Mouse (Mus musculus): ENCODE measurements around the gene Col1a2. TPM values are rescaled to one million over a fixed set of nuclear protein-coding genes. Genes with fewer than 3 reads are reported as not detected.

Gene Col1a2
- polyA plus RNA-seq (2015; fragmentation: Nextera tagmentation; extraction: Ambion mirVana) = 2,665 and 3,005 TPM in 2 replicates

DNA sequence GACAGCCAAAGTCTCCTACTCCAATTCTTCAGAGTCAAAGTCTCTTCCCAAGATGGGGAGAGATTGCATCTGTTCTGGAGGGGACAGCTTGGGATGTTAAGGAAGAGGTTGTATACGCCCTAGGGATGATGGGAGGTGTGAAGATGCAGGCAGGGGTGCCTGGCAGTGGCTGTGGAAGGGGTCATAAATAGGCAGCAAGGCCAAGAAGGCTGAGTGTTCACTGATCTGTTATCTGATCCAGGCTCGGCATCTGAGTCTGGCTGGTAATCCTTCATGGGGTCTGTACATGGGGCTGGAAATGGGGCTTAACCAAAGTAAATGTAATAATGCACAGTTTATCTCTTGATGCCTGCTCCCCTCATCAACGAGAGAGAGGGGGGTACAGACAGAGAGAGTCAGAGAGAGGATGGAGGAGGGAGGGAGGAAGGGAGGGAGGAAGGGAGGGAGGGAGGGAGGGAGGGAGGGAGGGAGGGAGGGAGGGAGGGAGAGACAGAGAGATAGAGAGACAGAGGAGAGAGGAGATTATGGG lies at the start of gene Col1a2:
TSS of gene Col1a2 (plus strand) at position 212 of the 529 bp plus-strand sequence.
- WGBS = 13% methylated on average over 2 of the region's 3 CpGs
- H3K4me2 ChIP-seq = peak within 1 kb of the TSS; percentile 72
- H3K36me3 ChIP-seq = peaks cover under 1% of the 10 kb centered on the region; the same call in 1 of the 2 replicates

DNA sequence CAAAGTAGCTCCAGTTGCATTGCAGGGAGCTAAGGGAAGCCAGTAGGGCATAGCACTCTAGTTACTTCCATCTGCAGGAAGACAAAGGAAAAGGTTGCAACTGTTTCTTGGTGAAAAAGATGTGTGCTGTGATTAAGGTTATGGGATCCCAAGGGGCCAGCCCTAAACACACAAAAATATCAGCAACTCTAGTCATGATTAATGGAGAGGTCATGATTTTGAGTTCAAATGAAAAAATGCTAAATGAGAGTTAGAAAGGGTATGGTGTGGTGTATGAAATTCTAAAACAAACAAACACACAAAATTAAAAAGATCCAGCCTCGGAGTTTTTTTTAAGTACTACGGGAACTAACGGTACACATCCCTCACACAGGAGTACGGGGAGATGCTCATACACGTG lies 49.1 kb upstream of the Col1a2 start:
- no peak overlapping the region for H3K9ac ChIP-seq
- WGBS = 54% methylated on average over 5 of the region's 5 CpGs

More for the DNA sequence above, at the start of gene Col1a2:
- H3K27ac ChIP-seq = peak within 1 kb of the TSS; percentile 91
- H3K27me3 ChIP-seq = no peaks in the 10 kb centered on the region
- H3K9me3 ChIP-seq = no peaks in the 10 kb centered on the region
- peak; percentile 2; the same call in 1 of the 2 replicates for ATAC-seq (ENCODE audit: insufficient number of reproducible peaks, low FRiP score, low TSS enrichment, low read depth)
- H3K9ac ChIP-seq = peak within 1 kb of the TSS; percentile 73
- H3K4me3 ChIP-seq = peak within 1 kb of the TSS; percentile 55
- H3K4me1 ChIP-seq = peaks cover 8% of the 10 kb centered on the region

DNA sequence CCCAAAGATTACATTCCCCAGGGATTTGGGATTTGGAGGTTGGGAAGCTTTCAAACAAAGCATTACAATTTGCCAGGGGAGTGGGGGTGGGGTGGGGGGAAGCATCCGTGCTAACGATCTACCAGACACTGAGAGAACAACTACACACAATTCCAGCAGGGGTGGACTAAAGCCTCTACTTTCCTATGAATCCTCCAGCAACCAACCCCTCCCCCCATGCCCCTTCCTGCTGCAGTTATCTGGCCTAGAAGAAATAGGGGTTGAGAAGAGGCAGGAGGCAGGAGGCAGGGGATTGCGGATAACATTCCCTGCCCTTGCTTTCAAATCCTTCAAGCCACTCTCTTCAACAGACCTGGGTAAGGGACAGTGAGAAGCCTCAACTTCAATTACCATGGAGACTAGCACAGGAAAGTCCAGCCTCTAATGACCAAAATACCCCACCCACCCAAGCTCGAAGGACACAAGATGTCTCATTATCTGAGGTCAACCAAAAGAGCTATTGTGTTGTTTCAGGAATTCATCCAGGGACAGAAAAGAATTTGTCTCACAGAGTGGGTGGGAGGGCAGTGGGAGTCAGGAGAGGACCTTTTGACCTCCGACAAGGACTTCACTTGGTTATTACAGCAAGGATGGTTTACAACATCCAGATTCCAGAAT lies 48.5 kb upstream of the Col1a2 start:
- Histone ChIP-seq H3K4me1 (peaks cover 24% of the 10 kb centered on the region), H3K36me3 (no peaks in the 10 kb centered on the region), H3K4me3 (no peak overlapping the region), H3K4me2 (no peak overlapping the region; the same call in 1 of the 2 replicates), H3K27me3 (no peaks in the 10 kb centered on the region), H3K9ac (no peak overlapping the region), H3K9me3 (no peaks in the 10 kb centered on the region), H3K27ac (peak overlapping the region; percentile 94)
- WGBS = 34% methylated on average over 5 of the region's 5 CpGs
- no peak for ATAC-seq (ENCODE audit: insufficient number of reproducible peaks, low FRiP score, low TSS enrichment, low read depth)

More for the DNA sequence above, 49.1 kb upstream of the Col1a2 start:
- peaks cover 24% of the 10 kb centered on the region for H3K4me1 ChIP-seq
- no peak overlapping the region for H3K4me2 ChIP-seq
- no peak overlapping the region for H3K4me3 ChIP-seq
- no peaks in the 10 kb centered on the region for H3K9me3 ChIP-seq
- no peaks in the 10 kb centered on the region for H3K36me3 ChIP-seq
- no peak for ATAC-seq (ENCODE audit: insufficient number of reproducible peaks, low FRiP score, low TSS enrichment, low read depth)
- no peaks in the 10 kb centered on the region for H3K27me3 ChIP-seq
- peak overlapping the region; percentile 94 for H3K27ac ChIP-seq

DNA sequence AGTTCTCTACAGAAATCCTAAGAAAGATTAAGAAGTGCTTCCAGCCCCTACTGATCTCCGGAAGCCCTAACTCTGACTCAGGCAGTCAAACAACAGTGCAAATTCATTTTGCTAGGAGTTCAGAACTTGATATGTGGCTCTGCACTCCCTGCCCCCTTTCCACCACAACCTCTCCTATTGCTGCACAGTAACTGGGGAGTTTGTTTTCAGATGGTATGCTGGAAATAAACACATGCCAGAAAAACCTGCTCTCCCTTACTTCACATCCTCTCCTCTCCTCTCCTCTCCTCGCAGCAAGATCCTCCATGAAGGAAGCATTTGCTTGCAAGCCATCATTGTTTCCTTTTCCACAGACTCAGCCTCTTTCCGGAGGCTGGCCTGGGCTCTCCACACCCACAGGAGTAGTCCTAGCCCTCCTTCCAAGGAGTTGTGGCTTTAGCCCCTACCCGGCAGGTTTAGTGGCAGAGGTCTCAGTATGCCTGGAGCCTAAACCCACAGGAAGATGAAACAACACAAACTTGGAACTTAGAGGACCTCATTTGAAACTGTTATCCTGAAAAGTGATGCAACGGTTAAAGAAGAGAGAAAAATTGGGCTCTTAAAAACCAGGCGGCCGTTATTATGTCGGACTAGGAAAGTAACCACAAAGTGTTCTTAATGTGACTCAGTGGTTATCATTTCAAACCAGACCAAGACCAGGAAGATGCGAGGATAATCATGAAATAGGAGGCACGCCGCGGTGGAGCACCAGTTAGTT lies 47.7 kb upstream of the Col1a2 start:
- H3K27me3 ChIP-seq = no peaks in the 10 kb centered on the region
- H3K4me1 ChIP-seq = peaks cover 24% of the 10 kb centered on the region
- peak overlapping the region; percentile 94 for H3K27ac ChIP-seq
- peak; percentile 56; the same call in 1 of the 2 replicates for ATAC-seq (ENCODE audit: insufficient number of reproducible peaks, low FRiP score, low TSS enrichment, low read depth)
- peak overlapping the region; percentile 8 for H3K4me3 ChIP-seq
- peak overlapping the region; percentile 40 for H3K4me2 ChIP-seq
- no peaks in the 10 kb centered on the region for H3K9me3 ChIP-seq
- no peaks in the 10 kb centered on the region for H3K36me3 ChIP-seq
- H3K9ac ChIP-seq = no peak overlapping the region
- WGBS = 25% methylated on average over 12 of the region's 12 CpGs

DNA sequence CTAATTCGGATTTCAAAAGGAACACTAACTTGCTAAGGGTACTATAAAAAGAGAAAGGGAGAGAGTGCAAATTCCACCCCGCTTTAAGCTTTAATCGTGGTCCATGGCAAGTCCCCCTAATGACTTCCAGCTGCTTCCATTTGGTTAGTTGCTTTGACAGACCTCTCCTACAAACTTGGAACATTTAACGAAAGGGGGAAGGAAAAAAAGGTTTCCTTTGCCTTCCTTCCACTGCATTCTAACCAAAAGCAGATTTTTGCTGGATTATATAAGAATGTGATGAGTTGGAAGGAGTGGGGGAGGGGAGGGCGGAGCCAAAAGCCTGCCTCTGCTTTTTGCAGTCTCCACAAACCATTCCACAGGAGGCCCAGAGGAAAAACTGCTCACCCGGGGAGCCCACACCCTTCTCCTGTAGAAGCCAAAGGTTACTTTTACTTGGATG lies 47.0 kb upstream of the Col1a2 start:
- no peaks in the 10 kb centered on the region for H3K9me3 ChIP-seq
- peaks cover 24% of the 10 kb centered on the region for H3K4me1 ChIP-seq
- peak overlapping the region; percentile 40 for H3K4me2 ChIP-seq
- no peaks in the 10 kb centered on the region for H3K27me3 ChIP-seq
- WGBS = 14% methylated on average over 6 of the region's 6 CpGs
- H3K9ac ChIP-seq = no peak overlapping the region
- H3K4me3 ChIP-seq = peak overlapping the region; percentile 8; the same call in 1 of the 2 replicates
- H3K36me3 ChIP-seq = no peaks in the 10 kb centered on the region
- peak; percentile 93 for ATAC-seq (ENCODE audit: insufficient number of reproducible peaks, low FRiP score, low TSS enrichment, low read depth)
- H3K27ac ChIP-seq = peak overlapping the region; percentile 94

DNA sequence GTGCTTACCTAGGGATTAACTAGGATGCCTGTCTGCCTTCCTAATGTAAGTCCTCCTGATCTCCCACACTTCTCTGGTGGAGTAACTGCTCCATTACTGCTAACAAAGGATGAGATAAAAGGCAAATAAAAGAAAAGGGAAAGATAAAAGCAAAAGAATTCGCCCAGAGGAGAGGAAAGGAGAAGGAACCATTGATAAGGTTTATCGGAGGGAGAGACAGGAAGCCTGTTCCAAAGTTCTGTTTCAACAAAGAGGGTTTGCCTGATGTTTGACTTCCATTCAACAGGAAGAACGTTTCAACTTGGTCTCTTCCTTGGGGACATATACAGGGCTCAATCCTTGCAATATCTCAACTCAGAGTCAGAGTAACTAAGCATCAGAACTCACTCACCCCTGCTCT lies 39.3 kb upstream of the Col1a2 start:
- WGBS = 57% methylated on average over 3 of the region's 3 CpGs
- H3K4me3 ChIP-seq = no peak overlapping the region
- 0 out of 2 replicates have a peak, but pooled peaks cover 2% of the 10 kb centered on the region for H3K4me1 ChIP-seq
- H3K9me3 ChIP-seq = no peaks in the 10 kb centered on the region
- no peak for ATAC-seq (ENCODE audit: insufficient number of reproducible peaks, low FRiP score, low TSS enrichment, low read depth)
- H3K36me3 ChIP-seq = no peaks in the 10 kb centered on the region
- no peak overlapping the region for H3K9ac ChIP-seq
- no peak overlapping the region for H3K4me2 ChIP-seq
- no peaks in the 10 kb centered on the region for H3K27me3 ChIP-seq
- H3K27ac ChIP-seq = peak overlapping the region; percentile 57

DNA sequence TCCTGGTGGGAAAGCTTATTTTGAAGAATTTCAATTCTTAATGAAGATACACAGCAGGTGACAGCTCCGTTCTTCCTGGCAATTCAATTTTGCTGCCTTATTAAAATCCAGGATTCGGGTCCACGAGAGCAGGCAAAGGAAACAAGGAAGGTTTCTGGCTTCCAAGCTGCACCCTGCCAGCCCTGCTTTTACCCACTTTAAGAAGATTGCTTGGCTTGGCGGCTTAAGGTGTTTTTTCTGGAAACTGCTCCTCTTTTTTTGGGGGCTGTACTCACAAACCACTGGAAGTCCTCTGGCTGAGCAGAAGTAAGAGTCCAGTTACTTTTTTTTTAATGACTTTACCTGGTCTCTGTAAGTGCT lies 21.1 kb upstream of the Col1a2 start:
- WGBS = 25% methylated on average over 4 of the region's 4 CpGs
- H3K36me3 ChIP-seq = no peaks in the 10 kb centered on the region
- no peaks in the 10 kb centered on the region for H3K9me3 ChIP-seq
- peak overlapping the region; percentile 7; the same call in 1 of the 2 replicates for H3K4me3 ChIP-seq
- ATAC-seq (ENCODE audit: insufficient number of reproducible peaks, low FRiP score, low TSS enrichment, low read depth) = no peak; the same call in none of the 2 replicates
- H3K4me2 ChIP-seq = peak overlapping the region; percentile 33
- H3K27ac ChIP-seq = peak overlapping the region; percentile 93
- no peaks in the 10 kb centered on the region for H3K27me3 ChIP-seq
- peaks cover 30% of the 10 kb centered on the region for H3K4me1 ChIP-seq
- H3K9ac ChIP-seq = no peak overlapping the region

DNA sequence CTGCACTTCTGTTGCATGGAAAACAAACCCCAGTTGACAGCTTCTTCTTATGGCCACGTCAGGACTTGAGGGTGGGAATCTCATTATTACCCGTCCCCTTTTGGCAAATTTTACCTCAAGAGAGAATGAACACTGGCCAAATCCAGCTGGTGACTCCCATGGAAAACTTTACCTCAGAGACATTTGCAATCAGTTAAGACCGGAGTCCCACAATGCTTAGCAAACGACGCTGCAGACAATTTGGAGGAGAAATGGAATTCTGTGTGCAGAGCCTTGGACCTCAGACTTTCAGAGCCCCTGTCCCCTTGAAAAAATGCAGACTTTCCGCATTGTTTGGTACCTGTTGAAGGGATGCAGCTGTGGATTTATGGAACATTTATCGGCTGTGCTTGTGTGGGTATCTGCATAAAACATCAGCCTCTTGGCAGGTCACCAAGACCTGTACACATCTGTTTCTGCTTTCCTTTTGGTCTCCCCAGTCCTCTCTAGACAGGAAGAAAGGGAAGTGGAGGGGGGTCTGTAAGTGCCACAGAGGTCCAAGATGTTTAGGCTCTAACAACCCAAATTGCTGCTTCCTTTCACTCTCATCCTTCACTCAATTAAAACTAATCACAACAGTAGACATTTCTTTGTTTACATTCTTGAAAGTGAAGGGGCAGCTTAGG lies 20.5 kb upstream of the Col1a2 start:
- Histone ChIP-seq H3K4me2 (peak overlapping the region; percentile 33), H3K27me3 (no peaks in the 10 kb centered on the region), H3K4me3 (peak overlapping the region; percentile 7; the same call in 1 of the 2 replicates), H3K27ac (peak overlapping the region; percentile 93), H3K9me3 (no peaks in the 10 kb centered on the region), H3K9ac (no peak overlapping the region), H3K4me1 (peaks cover 35% of the 10 kb centered on the region), H3K36me3 (no peaks in the 10 kb centered on the region)
- 7% methylated on average over 7 of the region's 7 CpGs for WGBS
- peak; percentile 82 for ATAC-seq (ENCODE audit: insufficient number of reproducible peaks, low FRiP score, low TSS enrichment, low read depth)

DNA sequence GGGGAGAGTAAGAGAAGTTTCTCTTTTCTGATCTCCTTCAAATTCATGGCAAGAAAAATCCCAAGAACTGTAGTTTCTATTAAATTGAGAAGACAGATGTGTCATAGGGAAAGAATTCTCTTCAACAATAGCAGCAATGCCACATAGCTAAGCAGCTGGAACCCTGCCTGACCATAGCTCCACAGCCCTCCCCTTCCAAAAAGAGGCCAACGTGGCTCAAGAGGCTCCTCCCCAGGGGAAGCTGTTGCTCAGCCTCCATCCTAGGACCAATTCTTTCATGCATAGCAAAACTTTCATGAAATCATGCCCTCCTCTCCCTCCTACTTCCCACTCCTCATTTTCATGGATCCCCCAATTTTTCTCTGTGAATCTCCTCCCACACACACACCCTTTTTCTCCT lies 16.3 kb upstream of the Col1a2 start:
- Histone ChIP-seq H3K9ac (no peak overlapping the region), H3K27ac (peak overlapping the region; percentile 88), H3K27me3 (no peaks in the 10 kb centered on the region), H3K4me1 (peaks cover 44% of the 10 kb centered on the region), H3K36me3 (no peaks in the 10 kb centered on the region), H3K4me3 (no peak overlapping the region), H3K4me2 (peak overlapping the region; percentile 34), H3K9me3 (no peaks in the 10 kb centered on the region)
- 9% methylated on average over 1 of the region's 1 CpGs for WGBS
- ATAC-seq (ENCODE audit: insufficient number of reproducible peaks, low FRiP score, low TSS enrichment, low read depth) = peak; percentile 68

DNA sequence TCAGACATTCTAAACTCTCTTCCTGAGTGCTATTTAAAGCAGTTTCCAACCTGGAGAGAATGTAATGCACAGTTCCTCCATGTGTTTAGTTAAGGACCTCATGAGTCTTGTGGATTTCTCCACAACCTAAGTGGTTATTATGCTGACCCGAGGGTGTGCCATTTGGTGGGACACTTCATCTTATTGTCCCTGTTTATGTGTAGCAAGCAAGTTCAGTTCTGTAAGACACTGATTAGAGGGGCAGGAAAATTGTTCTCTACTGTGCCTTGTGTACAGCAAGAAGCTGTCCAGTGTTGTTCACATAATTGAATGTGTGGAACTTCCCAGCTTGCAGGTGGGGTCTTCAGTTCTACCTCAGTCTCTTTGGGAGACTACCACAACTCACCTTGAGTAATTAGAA lies 15.6 kb upstream of the Col1a2 start:
- Histone ChIP-seq H3K27ac (peak overlapping the region; percentile 88), H3K4me1 (peaks cover 43% of the 10 kb centered on the region), H3K9me3 (no peaks in the 10 kb centered on the region), H3K36me3 (no peaks in the 10 kb centered on the region), H3K27me3 (no peaks in the 10 kb centered on the region), H3K4me2 (peak overlapping the region; percentile 34), H3K9ac (no peak overlapping the region), H3K4me3 (peak overlapping the region; percentile 14)
- ATAC-seq (ENCODE audit: insufficient number of reproducible peaks, low FRiP score, low TSS enrichment, low read depth) = no peak; the same call in 1 of the 2 replicates
- WGBS = 15% methylated on average over 1 of the region's 1 CpGs

DNA sequence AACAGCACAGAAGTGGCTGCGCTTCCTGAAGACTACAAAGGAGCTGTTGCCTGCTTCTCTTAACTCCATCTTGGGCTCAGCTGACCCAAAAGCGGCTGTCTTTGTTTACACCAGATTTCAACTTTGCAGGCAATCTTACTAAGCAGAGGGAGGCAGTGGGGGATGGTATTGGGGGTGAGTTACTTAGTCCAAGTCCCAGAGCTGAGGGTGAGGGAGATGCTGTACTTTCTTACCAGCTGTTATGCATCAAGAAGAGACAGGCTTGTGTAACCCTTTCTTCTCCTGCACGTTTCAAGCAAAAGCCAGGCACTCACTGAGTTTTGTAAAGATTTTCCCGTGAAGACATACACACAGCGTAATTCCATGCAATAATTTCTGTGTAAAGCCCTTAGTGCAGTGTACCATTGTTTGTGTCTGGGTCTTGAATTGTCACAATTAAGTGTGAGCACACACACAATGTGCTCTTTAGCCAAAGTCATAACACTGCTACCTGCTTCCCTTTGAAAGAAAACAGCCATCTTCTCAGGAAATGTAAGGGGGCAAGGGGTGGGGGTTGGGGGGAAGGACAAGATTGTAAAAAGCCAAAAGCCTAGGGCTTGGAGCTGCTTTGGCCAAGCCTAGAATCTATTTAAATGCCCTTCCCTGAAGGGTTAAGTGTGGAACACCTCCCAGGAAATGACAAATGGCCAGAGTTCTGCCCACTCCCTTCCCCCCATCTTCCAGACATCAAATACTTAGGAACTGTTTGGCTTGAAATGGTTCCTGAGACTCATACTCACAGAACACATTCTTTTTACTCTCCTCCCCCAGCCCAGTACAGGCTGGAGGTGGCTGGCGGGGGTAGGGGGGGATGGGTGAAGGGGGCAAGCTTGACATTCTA lies 15.0 kb upstream of the Col1a2 start:
- ATAC-seq (ENCODE audit: insufficient number of reproducible peaks, low FRiP score, low TSS enrichment, low read depth) = peak; percentile 83
- Histone ChIP-seq H3K9ac (no peak overlapping the region), H3K4me2 (peak overlapping the region; percentile 34), H3K36me3 (no peaks in the 10 kb centered on the region), H3K27ac (peak overlapping the region; percentile 88), H3K27me3 (no peaks in the 10 kb centered on the region), H3K9me3 (no peaks in the 10 kb centered on the region), H3K4me1 (peaks cover 37% of the 10 kb centered on the region), H3K4me3 (peak overlapping the region; percentile 14)
- 8% methylated on average over 6 of the region's 6 CpGs for WGBS

All from limb, embryonic 15.5 days (tissue).